Mouse (Mus musculus): ENCODE results near the gene Trpv5.

DNA sequence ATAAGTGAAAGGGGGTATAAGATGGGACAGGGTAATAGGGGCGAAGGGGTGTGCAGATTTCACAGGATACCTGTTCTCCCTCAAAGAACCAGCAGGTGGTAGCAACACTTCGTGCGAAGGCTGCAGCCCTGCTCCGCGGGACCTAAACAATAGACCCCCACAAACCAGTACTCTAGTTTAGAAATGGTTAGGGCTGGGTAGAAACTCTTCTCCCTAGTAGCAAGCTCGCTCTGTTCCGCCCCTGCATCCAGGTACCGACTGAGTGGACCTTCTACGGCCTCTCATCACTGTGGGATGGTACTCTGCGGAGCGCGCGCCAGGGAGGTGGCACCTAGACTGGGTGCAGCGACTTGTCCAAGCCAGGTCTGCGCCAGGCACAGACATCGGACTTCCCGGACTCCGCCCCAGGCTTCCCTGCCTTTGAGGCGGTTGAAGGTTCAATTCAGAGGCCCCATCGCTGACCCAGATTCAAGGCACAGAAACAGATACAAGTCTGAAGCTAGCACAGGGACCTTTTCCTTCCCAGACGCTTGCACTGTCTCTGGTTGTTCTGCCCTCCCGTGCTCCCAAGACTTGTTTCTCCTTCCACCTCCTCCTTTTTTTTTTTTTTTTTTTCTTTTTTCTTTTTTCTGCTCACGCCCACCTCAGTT, 76.0 kb downstream of the Trpv5 start:
- TF ChIP-seq CTCF (conservative IDR thresholded peaks at IDR 0.05 in 1 of 2, IDR thresholded peaks at IDR 0.05 in 1 of 2; ENCODE audit: low read depth in 2 of 2, low read length in 2 of 2), result peak in 1 of 2 experiments; percentile 20; a peak in 1 of 4 replicates
- TF ChIP-seq MAFK (IDR thresholded peaks at IDR 0.05; ENCODE audit: insufficient replicate concordance, low read length), result no peak
- no peak for TF ChIP-seq USF2 (conservative IDR thresholded peaks at IDR 0.05; ENCODE audit: low read depth, low read length)
- no peak for TF ChIP-seq ZNF384 (IDR thresholded peaks at IDR 0.05; ENCODE audit: low read depth, low read length)
- TF ChIP-seq BHLHE40 (IDR thresholded peaks at IDR 0.05; ENCODE audit: low read depth, low read length), result no peak
- TF ChIP-seq CHD2 (IDR thresholded peaks at IDR 0.05; ENCODE audit: low read length), result no peak
- TF ChIP-seq POLR2A (IDR thresholded peaks at IDR 0.05; ENCODE audit: low read depth, low read length), result no peak
- no peak for TF ChIP-seq NELFE (IDR thresholded peaks at IDR 0.05; ENCODE audit: low read depth, low read length)
- no peak for TF ChIP-seq POLR2AphosphoS2 (IDR thresholded peaks at IDR 0.05; ENCODE audit: low read depth, low read length)
- no peak for TF ChIP-seq UBTF (IDR thresholded peaks at IDR 0.05; ENCODE audit: low read depth, low read length)
- TF ChIP-seq SIN3A (IDR thresholded peaks at IDR 0.05; ENCODE audit: low read length), result no peak
- no peak for TF ChIP-seq E2F4 (IDR thresholded peaks at IDR 0.05; ENCODE audit: insufficient replicate concordance, low read depth, low read length)
- TF ChIP-seq CHD1 (IDR thresholded peaks at IDR 0.05; ENCODE audit: low read depth, low read length), result no peak

Data from CH12.LX (cell line).